Mouse (Mus musculus) heart, postnatal 0 days (tissue): ENCODE measurements around the gene Vcan.

Experiments
- CTCF ChIP-seq: IDR thresholded peaks from 2 replicates; pipeline ENCODE4 v1.5.1; 2016; ENCODE audit warnings: antibody characterized with exemption, control low read depth, low read depth
- EP300 ChIP-seq: IDR thresholded peaks from 2 replicates; pipeline ENCODE4 v1.6.1; 2016; ENCODE audit warnings: antibody characterized with exemption, low read depth

GRCm38 (mm10) chr13:89782886-89783285 lies 40.6 kb upstream of the Vcan start:
- no peak for TF ChIP-seq CTCF
- no peak for TF ChIP-seq EP300
